Mouse (Mus musculus): Measurements from ENCODE around the gene Smcr8.

GRCm38 (mm10) chr11:60755570-60755969 lies 21.8 kb upstream of the Smcr8 start:
- TF ChIP-seq CTCF (IDR thresholded peaks at IDR 0.05; ENCODE audit: low read depth) (no peak), EP300 (IDR thresholded peaks at IDR 0.05; ENCODE audit: low read depth) (no peak)
